Mouse (Mus musculus): ENCODE data around the gene Sltm. TPM values are rescaled to one million over a fixed set of nuclear protein-coding genes. Genes with fewer than 3 reads are reported as not detected.
"Not testable (repeated sequence)": the region's sequence is repeated elsewhere in the genome, so short reads cannot be mapped to it uniquely, and the experiment has no call there.

Sltm gene
- polyA plus RNA-seq, 1 experiment from 2014 or later: 54.6 TPM

GRCm38 (mm10) chr9:70511681-70512080, 30.9 kb upstream of the Sltm start:
- ChIA-PET CTCF (interaction anchor here (3.7 kb wide), 1 partner anchor 103 kb away, joined by 14 read pairs; no protein-coding TSS in a partner anchor), POLR2A (no interaction called here)
- in situ Hi-C loops (cut with MboI; ENCODE audit: low pct_unique_long_range_greater_than_20kb): no loop called here
- no peak for TF ChIP-seq CTCF (IDR thresholded peaks at IDR 0.05)
- DNase-seq (ENCODE audit: low read depth, low spot score) (no peak), ATAC-seq (no peak)
- H3K27me3 ChIP-seq: no peaks in the 10 kb centered on the region

GRCm38 (mm10) chr9:70520651-70521050, 21.9 kb upstream of the Sltm start:
- TF ChIP-seq CTCF (IDR thresholded peaks at IDR 0.05): no peak
- POLR2A ChIA-PET: no interaction called here
- no peak for DNase-seq (ENCODE audit: low read depth, low spot score)
- CTCF ChIA-PET: no interaction called here
- ATAC-seq: no peak
- in situ Hi-C loops (cut with MboI; ENCODE audit: low pct_unique_long_range_greater_than_20kb): no loop called here
- H3K27me3 ChIP-seq: no peaks in the 10 kb centered on the region

GRCm38 (mm10) chr9:70523813-70524212, 18.7 kb upstream of the Sltm start:
- POLR2A ChIA-PET: no interaction called here
- DNase-seq (ENCODE audit: low read depth, low spot score) (no peak), ATAC-seq (no peak)
- in situ Hi-C loops (cut with MboI; ENCODE audit: low pct_unique_long_range_greater_than_20kb): no loop called here
- TF ChIP-seq CTCF (IDR thresholded peaks at IDR 0.05): no peak
- no peaks in the 10 kb centered on the region for H3K27me3 ChIP-seq
- CTCF ChIA-PET: no interaction called here

GRCm38 (mm10) chr9:70524366-70524765, 18.2 kb upstream of the Sltm start:
- no peak for TF ChIP-seq CTCF (IDR thresholded peaks at IDR 0.05)

GRCm38 (mm10) chr9:70533328-70533727, 9.2 kb upstream of the Sltm start:
- no peak for DNase-seq (ENCODE audit: low read depth, low spot score)
- TF ChIP-seq CTCF (IDR thresholded peaks at IDR 0.05): no peak
- ChIA-PET CTCF (no interaction called here), POLR2A (no interaction called here)
- in situ Hi-C loops (cut with MboI; ENCODE audit: low pct_unique_long_range_greater_than_20kb): no loop called here
- H3K27me3 ChIP-seq: peaks cover 11% of the 10 kb centered on the region
- no peak for ATAC-seq

More at GRCm38 (mm10) chr9:70524366-70524765, 18.2 kb upstream of the Sltm start:
- DNase-seq (ENCODE audit: low read depth, low spot score): no peak
- in situ Hi-C loops (cut with MboI; ENCODE audit: low pct_unique_long_range_greater_than_20kb): no loop called here
- ATAC-seq: no peak
- peaks cover 2% of the 10 kb centered on the region for H3K27me3 ChIP-seq
- ChIA-PET CTCF (no interaction called here), POLR2A (no interaction called here)

- no peak for TF ChIP-seq CTCF (IDR thresholded peaks at IDR 0.05)
- POLR2A ChIA-PET: no interaction called here
- no peak for ATAC-seq
- no peaks in the 10 kb centered on the region for H3K27me3 ChIP-seq
- in situ Hi-C loops (cut with MboI; ENCODE audit: low pct_unique_long_range_greater_than_20kb): no loop called here
- DNase-seq (ENCODE audit: low read depth, low spot score): no peak
- CTCF ChIA-PET: no interaction called here
Measured at GRCm38 (mm10) chr9:70541584-70541983, 970 bp upstream of the Sltm start.

GRCm38 (mm10) chr9:70543048-70543880, 710 bp downstream of the Sltm start:
- DNase-seq (ENCODE audit: low read depth, low spot score): peak; percentile 13
- CTCF ChIA-PET: no interaction called here
- POLR2A ChIA-PET: interaction anchor here (0.5 to 1.2 kb wide), 2 partner anchors 41 to 228 kb away, joined by 3 read pairs; no protein-coding TSS in a partner anchor

GRCm38 (mm10) chr9:70543985-70544384, 1.4 kb downstream of the Sltm start:
- in situ Hi-C loops (cut with MboI; ENCODE audit: low pct_unique_long_range_greater_than_20kb): no loop called here
- ChIA-PET CTCF (no interaction called here), POLR2A (no interaction called here)
- no peak for ATAC-seq
- DNase-seq (ENCODE audit: low read depth, low spot score): no peak
- TF ChIP-seq CTCF (IDR thresholded peaks at IDR 0.05): no peak
- H3K27me3 ChIP-seq: no peaks in the 10 kb centered on the region

More at GRCm38 (mm10) chr9:70543048-70543880, 710 bp downstream of the Sltm start:
- in situ Hi-C loops (cut with MboI; ENCODE audit: low pct_unique_long_range_greater_than_20kb): no loop called here
- no peaks in the 10 kb centered on the region for H3K27me3 ChIP-seq
- peak; percentile 49 for ATAC-seq
- no peak for TF ChIP-seq CTCF (IDR thresholded peaks at IDR 0.05)

GRCm38 (mm10) chr9:70544831-70545230, 2.3 kb downstream of the Sltm start:
- no peaks in the 10 kb centered on the region for H3K27me3 ChIP-seq
- DNase-seq (ENCODE audit: low read depth, low spot score) (no peak), ATAC-seq (no peak)
- ChIA-PET POLR2A (no interaction called here), CTCF (interaction anchor here (1.0 to 1.1 kb wide), 2 partner anchors 20 to 21 kb away, joined by 4 to 7 read pairs; no protein-coding TSS in a partner anchor)
- in situ Hi-C loops (cut with MboI; ENCODE audit: low pct_unique_long_range_greater_than_20kb): no loop called here
- TF ChIP-seq CTCF (IDR thresholded peaks at IDR 0.05): no peak

- CTCF ChIA-PET: interaction anchor here (1.0 to 1.6 kb wide), 3 partner anchors 9 to 38 kb away, joined by 3 to 4 read pairs (median 3); no protein-coding TSS in a partner anchor
- POLR2A ChIA-PET: interaction anchor here (0.6 kb wide), 1 partner anchor 83 kb away, joined by 3 read pairs; no protein-coding TSS in a partner anchor
- ATAC-seq; DNase-seq (ENCODE audit: low read depth, low spot score); in situ Hi-C loops (cut with MboI; ENCODE audit: low pct_unique_long_range_greater_than_20kb); H3K27me3 ChIP-seq: not testable (repeated sequence)
Measured at GRCm38 (mm10) chr9:70546576-70546975, 4.0 kb downstream of the Sltm start.

GRCm38 (mm10) chr9:70548304-70548703, 5.8 kb downstream of the Sltm start:
- no peak for ATAC-seq
- ChIA-PET POLR2A (no interaction called here), CTCF (interaction anchor here (1.6 kb wide), 1 partner anchor 8 kb away, joined by 3 read pairs; no protein-coding TSS in a partner anchor)
- no peaks in the 10 kb centered on the region for H3K27me3 ChIP-seq
- TF ChIP-seq CTCF (IDR thresholded peaks at IDR 0.05): no peak
- no peak for DNase-seq (ENCODE audit: low read depth, low spot score)
- in situ Hi-C loops (cut with MboI; ENCODE audit: low pct_unique_long_range_greater_than_20kb): no loop called here

Measured in Patski (cell line).